Mouse (Mus musculus) CH12.LX (cell line): ENCODE measurements around the gene Traf4. TPM values are rescaled to one million over a fixed set of nuclear protein-coding genes. Genes with fewer than 3 reads are reported as not detected.
A peak's percentile ranks its signal among the peaks of the same experiment; 100 is the strongest.

Experiments
- DNase-seq: peaks from one replicate; pipeline ENCODE4 v3.0.0-alpha.2; 2013; ENCODE audit errors: extremely low read depth
- H3K27ac ChIP-seq: 2 replicates; pipeline ENCODE4 v1.5.1; 2012; ENCODE audit warnings: low read depth, mild to moderate bottlenecking, control low read depth, moderate library complexity; ENCODE audit not compliant: insufficient read depth
- H3K27me3 ChIP-seq: replicated peaks from 2 replicates; pipeline ENCODE3; 2012; ENCODE audit warnings: inconsistent platforms
- H3K36me3 ChIP-seq, 2 experiments: replicated peaks in 1 of 2; 2 replicates each; pipeline versions ENCODE3 to v1.6.1; 2012; ENCODE audit warnings: inconsistent platforms in 1 of 2, low read length in 1 of 2, mild to moderate bottlenecking in 1 of 2, mixed read lengths in 1 of 2, moderate library complexity in 1 of 2; ENCODE audit not compliant: control insufficient read depth in 1 of 2, insufficient read depth in 1 of 2
- H3K4me1 ChIP-seq, 2 experiments: 2 replicates each; pipeline ENCODE4 v1.6.1; 2012; ENCODE audit warnings: inconsistent platforms in 1 of 2, moderate library complexity in 1 of 2; ENCODE audit not compliant: insufficient read depth in 2 of 2, control insufficient read depth in 1 of 2
- H3K4me2 ChIP-seq: 2 replicates; pipeline ENCODE4 v1.6.1; 2012; ENCODE audit warnings: low read depth, mild to moderate bottlenecking, control low read depth; ENCODE audit not compliant: poor library complexity, insufficient read depth, severe bottlenecking
- H3K4me3 ChIP-seq, 3 experiments: fragments of 150-350 bp in 1 of 3; sonication (generic) in 1 of 3; replicated peaks in 1 of 3; 2 replicates each; pipeline versions ENCODE3 to v1.5.1; 2011 to 2012; ENCODE audit warnings: low read depth in 2 of 3, low read length in 2 of 3, mild to moderate bottlenecking in 2 of 3, moderate library complexity in 2 of 3, control low read depth in 1 of 3, improper control_type of control experiment in 1 of 3, inconsistent platforms in 1 of 3, mixed read lengths in 1 of 3; ENCODE audit not compliant: poor library complexity in 1 of 3
- H3K79me2 ChIP-seq: replicated peaks from 2 replicates; pipeline ENCODE4 v1.6.1; 2012; ENCODE audit warnings: mild to moderate bottlenecking, moderate library complexity; ENCODE audit not compliant: control insufficient read depth, poor library complexity, insufficient read depth, severe bottlenecking; ENCODE audit errors: extremely low read depth
- H3K9ac ChIP-seq: 2 replicates; pipeline ENCODE4 v1.6.1; 2012; ENCODE audit warnings: low read depth, mild to moderate bottlenecking, control low read depth, moderate library complexity; ENCODE audit not compliant: insufficient read depth
- H3K9me3 ChIP-seq: replicated peaks from 2 replicates; pipeline ENCODE3; 2012; ENCODE audit warnings: low read length, inconsistent platforms, mixed read lengths
- BHLHE40 ChIP-seq: IDR thresholded peaks from 2 replicates; pipeline ENCODE4 v1.6.1; 2011; ENCODE audit warnings: mild to moderate bottlenecking, low read depth, low read length, improper control_type of control experiment
- CHD1 ChIP-seq: IDR thresholded peaks from 2 replicates; pipeline ENCODE4 v1.6.1; 2012; ENCODE audit warnings: low read depth, low read length, improper control_type of control experiment, inconsistent platforms
- CHD2 ChIP-seq: IDR thresholded peaks from 2 replicates; pipeline ENCODE4 v1.6.1; 2011; ENCODE audit warnings: low read length, improper control_type of control experiment
- CTCF ChIP-seq, 2 experiments: IDR thresholded peaks in 1 of 2; conservative IDR thresholded peaks in 1 of 2; 2 replicates each; pipeline ENCODE4 v1.5.1; 2011 to 2012; ENCODE audit warnings: low read depth in 2 of 2, low read length in 2 of 2, improper control_type of control experiment in 1 of 2, inconsistent platforms in 1 of 2, mild to moderate bottlenecking in 1 of 2, moderate library complexity in 1 of 2
- E2F4 ChIP-seq: IDR thresholded peaks from 2 replicates; pipeline ENCODE4 v1.6.1; 2011; ENCODE audit warnings: low read depth, low read length, improper control_type of control experiment; ENCODE audit not compliant: insufficient replicate concordance
- ELF1 ChIP-seq: IDR thresholded peaks from 2 replicates; pipeline ENCODE4 v1.6.1; 2014; ENCODE audit warnings: low read depth, mild to moderate bottlenecking, inconsistent platforms, low read length, improper control_type of control experiment
- ETS1 ChIP-seq: conservative IDR thresholded peaks from 2 replicates; pipeline ENCODE4 v1.6.1; 2012; ENCODE audit warnings: low read depth, mild to moderate bottlenecking, inconsistent platforms, low read length, improper control_type of control experiment, moderate library complexity
- GABPA ChIP-seq: IDR thresholded peaks from 2 replicates; pipeline ENCODE4 v1.6.1; 2012; ENCODE audit warnings: low read depth, low read length, improper control_type of control experiment, inconsistent platforms; ENCODE audit not compliant: insufficient replicate concordance
- HCFC1 ChIP-seq: IDR thresholded peaks from 2 replicates; pipeline ENCODE4 v1.6.1; 2012; ENCODE audit warnings: low read depth, mild to moderate bottlenecking, inconsistent platforms, low read length, improper control_type of control experiment
- IRF4 ChIP-seq: IDR thresholded peaks from 2 replicates; pipeline ENCODE4 v1.6.1; 2014; ENCODE audit warnings: low read depth, mild to moderate bottlenecking, inconsistent platforms, low read length, improper control_type of control experiment
- JUND ChIP-seq: conservative IDR thresholded peaks from 2 replicates; pipeline ENCODE4 v1.6.1; 2011; ENCODE audit warnings: low read depth, low read length, improper control_type of control experiment
- KAT2A ChIP-seq: IDR thresholded peaks from 2 replicates; pipeline ENCODE4 v1.6.1; 2012; ENCODE audit warnings: low read length, improper control_type of control experiment, inconsistent platforms; ENCODE audit not compliant: insufficient replicate concordance
- MAX ChIP-seq: IDR thresholded peaks from 2 replicates; pipeline ENCODE4 v1.6.1; 2011; ENCODE audit warnings: low read length, improper control_type of control experiment
- MAZ ChIP-seq: IDR thresholded peaks from 2 replicates; pipeline ENCODE4 v1.6.1; 2012; ENCODE audit warnings: low read depth, mild to moderate bottlenecking, inconsistent platforms, low read length, improper control_type of control experiment, moderate library complexity
- MEF2A ChIP-seq: IDR thresholded peaks from 2 replicates; pipeline ENCODE4 v1.6.1; 2014; ENCODE audit warnings: low read depth, mild to moderate bottlenecking, inconsistent platforms, low read length, improper control_type of control experiment, borderline replicate concordance
- NELFE ChIP-seq: IDR thresholded peaks from 2 replicates; pipeline ENCODE4 v1.6.1; 2011; ENCODE audit warnings: low read depth, low read length, improper control_type of control experiment
- NRF1 ChIP-seq: IDR thresholded peaks from 2 replicates; pipeline ENCODE4 v1.6.1; 2014; ENCODE audit warnings: low read depth, mild to moderate bottlenecking, inconsistent platforms, low read length, improper control_type of control experiment, moderate library complexity
- PAX5 ChIP-seq: IDR thresholded peaks from 2 replicates; pipeline ENCODE4 v1.6.1; 2012; ENCODE audit warnings: low read length, inconsistent platforms, mixed read lengths
- POLR2A ChIP-seq: IDR thresholded peaks from 2 replicates; pipeline ENCODE4 v1.6.1; 2011; ENCODE audit warnings: low read depth, mild to moderate bottlenecking, improper control_type of control experiment, low read length
- RCOR1 ChIP-seq: conservative IDR thresholded peaks from 2 replicates; pipeline ENCODE4 v1.6.1; 2012; ENCODE audit warnings: low read depth, mild to moderate bottlenecking, inconsistent platforms, low read length, improper control_type of control experiment
- SIN3A ChIP-seq: IDR thresholded peaks from 2 replicates; pipeline ENCODE4 v1.6.1; 2012; ENCODE audit warnings: low read length, improper control_type of control experiment, inconsistent platforms
- SMC3 ChIP-seq: IDR thresholded peaks from 2 replicates; pipeline ENCODE4 v1.6.1; 2011; ENCODE audit warnings: low read depth, low read length, improper control_type of control experiment
- TBP ChIP-seq: conservative IDR thresholded peaks from 2 replicates; pipeline ENCODE4 v1.6.1; 2011; ENCODE audit warnings: low read depth, low read length, improper control_type of control experiment
- TCF12 ChIP-seq: IDR thresholded peaks from 2 replicates; pipeline ENCODE4 v1.6.1; 2014; ENCODE audit warnings: low read depth, mild to moderate bottlenecking, inconsistent platforms, low read length, improper control_type of control experiment
- UBTF ChIP-seq: IDR thresholded peaks from 2 replicates; pipeline ENCODE4 v1.6.1; 2012; ENCODE audit warnings: low read depth, mild to moderate bottlenecking, inconsistent platforms, low read length, improper control_type of control experiment, moderate library complexity
- ZC3H11A ChIP-seq: IDR thresholded peaks from 2 replicates; pipeline ENCODE4 v1.6.1; 2012; ENCODE audit warnings: low read depth, mild to moderate bottlenecking, inconsistent platforms, low read length, improper control_type of control experiment
- ZKSCAN1 ChIP-seq: IDR thresholded peaks from 2 replicates; pipeline ENCODE4 v1.6.1; 2012; ENCODE audit warnings: low read depth, inconsistent platforms, low read length, improper control_type of control experiment, borderline replicate concordance
- ZMIZ1 ChIP-seq: IDR thresholded peaks from 2 replicates; pipeline ENCODE4 v1.6.1; 2012; ENCODE audit warnings: low read depth, mild to moderate bottlenecking, inconsistent platforms, low read length, improper control_type of control experiment
- ZNF384 ChIP-seq: IDR thresholded peaks from 2 replicates; pipeline ENCODE4 v1.6.1; 2012; ENCODE audit warnings: low read depth, low read length, improper control_type of control experiment, inconsistent platforms
- dilution Hi-C: fragments of 300-500 bp; cut with MboI; formaldehyde crosslinking; loops from 2 replicates; pipeline ENCODE4 v1.14.3; 2020; ENCODE audit warnings: low sequenced_read_pairs; ENCODE audit not compliant: extremely low pct_unique_long_range_greater_than_20kb, extremely low pct_ligation_motif_present
- in situ Hi-C: fragments of 300-500 bp; cut with MboI; formaldehyde crosslinking; loops from 3 replicates; pipeline ENCODE4 v1.14.3; 2019; ENCODE audit warnings: low sequenced_read_pairs, low pct_ligation_motif_present, low pct_unique_long_range_greater_than_20kb, mixed read lengths
- polyA plus RNA-seq: library from polyadenylated mRNA; unstranded; fragments of >175 nt; gene quantifications from 2 replicates; pipeline ENCODE4 v1.2.1, GENCODE M21; 2012; ENCODE audit warnings: low read depth; ENCODE audit not compliant: insufficient read length
- total RNA-seq, 2 experiments: library from RNA; depleted of rRNA; stranded (reverse); fragments of 300-350 nt in 1 of 2; fragments of >200 nt in 1 of 2; gene quantifications; 2 replicates each; pipeline ENCODE4 v1.2.3; 2012 to 2014

The Traf4 gene
- total and polyA plus RNA-seq, 3 experiments, result 20.8 to 68.7 (median 55.9) TPM

GRCm38 (mm10) chr11:78180081-78180761 lies 14.8 kb upstream of the Traf4 start:
- Histone ChIP-seq H3K79me2 (peaks cover 38% of the 10 kb centered on the region), H3K4me1 (peaks cover 13 to 53% of the 10 kb centered on the region in 2 experiments), H3K27ac (peak overlapping the region; percentile 94), H3K36me3 (peaks cover 26 to 40% of the 10 kb centered on the region in 2 experiments), H3K27me3 (no peaks in the 10 kb centered on the region), H3K4me3 (peak overlapping the region in 1 of 3 experiments; percentile 65), H3K9ac (peak overlapping the region; percentile 29; the same call in 1 of the 2 replicates), H3K4me2 (peak overlapping the region; percentile 59), H3K9me3 (no peaks in the 10 kb centered on the region)
- in situ Hi-C loops, result no loop called here
- DNase-seq, result no peak
- peak; percentile 79; the same call in 1 of the 2 replicates for TF ChIP-seq ZMIZ1
- TF ChIP-seq UBTF, result peak; percentile 61; the same call in 1 of the 2 replicates
- no peak for TF ChIP-seq JUND
- TF ChIP-seq ELF1, result 0 out of 2 replicates have a peak, but pooled peaks have one; percentile 7
- dilution Hi-C loops, result no loop called here

GRCm38 (mm10) chr11:78179438-78179999 lies 14.1 kb upstream of the Traf4 start:
- in situ Hi-C loops (loop anchor here (5.0 to 10.0 kb wide), 3 partner anchors 122 to 352 kb away; no protein-coding TSS in a partner anchor), dilution Hi-C loops (no loop called here)
- peaks cover 38% of the 10 kb centered on the region for H3K79me2 ChIP-seq
- no peak for DNase-seq
- H3K4me1 ChIP-seq, result peaks cover 13 to 57% of the 10 kb centered on the region in 2 experiments
- no peaks in the 10 kb centered on the region for H3K27me3 ChIP-seq
- peaks cover 26 to 40% of the 10 kb centered on the region in 2 experiments for H3K36me3 ChIP-seq
- peak overlapping the region; percentile 29 for H3K9ac ChIP-seq
- H3K27ac ChIP-seq, result peak overlapping the region; percentile 94; the same call in 1 of the 2 replicates
- H3K4me2 ChIP-seq, result peak overlapping the region; percentile 59
- peak overlapping the region; percentile 53 to 72 (median 65) for H3K4me3 ChIP-seq
- H3K9me3 ChIP-seq, result no peaks in the 10 kb centered on the region
- TF ChIP-seq NELFE, result 0 out of 2 replicates have a peak, but pooled peaks have one; percentile 16
- TF ChIP-seq IRF4, result no peak
- TF ChIP-seq CHD1, result no peak
- TF ChIP-seq CTCF (conservative IDR thresholded peaks at IDR 0.05 in 1 of 2, IDR thresholded peaks at IDR 0.05 in 1 of 2; ENCODE audit: low read depth in 2 of 2, low read length in 2 of 2), result no peak
- no peak; the same call in 1 of the 2 replicates for TF ChIP-seq ZMIZ1
- no peak for TF ChIP-seq ZNF384
- no peak for TF ChIP-seq ELF1
- TF ChIP-seq SIN3A, result peak; percentile 57; the same call in 1 of the 2 replicates
- peak; percentile 18; the same call in 1 of the 2 replicates for TF ChIP-seq POLR2A
- TF ChIP-seq TBP, result 0 out of 2 replicates have a peak, but pooled peaks have one; percentile 53
- 0 out of 2 replicates have a peak, but pooled peaks have one; percentile 8 for TF ChIP-seq TCF12
- TF ChIP-seq E2F4, result 0 out of 2 replicates have a peak, but pooled peaks have one; percentile 19
- TF ChIP-seq KAT2A, result 0 out of 2 replicates have a peak, but pooled peaks have one; percentile 38
- TF ChIP-seq ZKSCAN1, result no peak
- TF ChIP-seq SMC3, result peak; percentile 1; the same call in 1 of the 2 replicates
- no peak for TF ChIP-seq GABPA
- no peak for TF ChIP-seq PAX5
- TF ChIP-seq RCOR1, result no peak
- TF ChIP-seq BHLHE40, result no peak
- TF ChIP-seq MEF2A, result no peak
- TF ChIP-seq ETS1, result no peak
- no peak for TF ChIP-seq UBTF
- TF ChIP-seq CHD2, result no peak; the same call in 1 of the 2 replicates
- TF ChIP-seq NRF1, result no peak
- no peak for TF ChIP-seq ZC3H11A
- TF ChIP-seq MAX, result peak; percentile 46; the same call in 1 of the 2 replicates
- TF ChIP-seq MAZ, result no peak
- TF ChIP-seq HCFC1, result no peak; the same call in 1 of the 2 replicates
